Mouse (Mus musculus) layer of hippocampus, adult 2 months (tissue): ENCODE results near the gene Pard6b. TPM values are rescaled to one million over a fixed set of nuclear protein-coding genes. Genes with fewer than 3 reads are reported as not detected.
A peak's percentile ranks its signal among the peaks of the same experiment; 100 is the strongest.

ENCODE experiments used
- DNase-seq, 2 experiments: peaks; one replicate each; pipeline ENCODE4 v3.0.0; 2022; ENCODE audit warnings: low spot score in 2 of 2
- H3K27ac ChIP-seq: fragments of 200-600 bp; 2 replicates; pipeline ENCODE4 v1.8.1; 2022
- H3K4me3 ChIP-seq: fragments of 200-600 bp; 2 replicates; pipeline ENCODE4 v1.8.1; 2022; ENCODE audit warnings: mild to moderate bottlenecking
- CTCF ChIP-seq: fragments of 200-600 bp; conservative IDR thresholded peaks from 2 replicates; pipeline ENCODE4 v1.8.1; 2022; ENCODE audit warnings: antibody characterized with exemption, mild to moderate bottlenecking, moderate library complexity
- total RNA-seq, 2 experiments: library from RNA; stranded (reverse); gene quantifications; 2 replicates each; pipeline ENCODE4 v1.2.3; 2021

The Pard6b gene
- total RNA-seq, 2 experiments from 2014 or later: 3.6 to 4.3 TPM

DNA sequence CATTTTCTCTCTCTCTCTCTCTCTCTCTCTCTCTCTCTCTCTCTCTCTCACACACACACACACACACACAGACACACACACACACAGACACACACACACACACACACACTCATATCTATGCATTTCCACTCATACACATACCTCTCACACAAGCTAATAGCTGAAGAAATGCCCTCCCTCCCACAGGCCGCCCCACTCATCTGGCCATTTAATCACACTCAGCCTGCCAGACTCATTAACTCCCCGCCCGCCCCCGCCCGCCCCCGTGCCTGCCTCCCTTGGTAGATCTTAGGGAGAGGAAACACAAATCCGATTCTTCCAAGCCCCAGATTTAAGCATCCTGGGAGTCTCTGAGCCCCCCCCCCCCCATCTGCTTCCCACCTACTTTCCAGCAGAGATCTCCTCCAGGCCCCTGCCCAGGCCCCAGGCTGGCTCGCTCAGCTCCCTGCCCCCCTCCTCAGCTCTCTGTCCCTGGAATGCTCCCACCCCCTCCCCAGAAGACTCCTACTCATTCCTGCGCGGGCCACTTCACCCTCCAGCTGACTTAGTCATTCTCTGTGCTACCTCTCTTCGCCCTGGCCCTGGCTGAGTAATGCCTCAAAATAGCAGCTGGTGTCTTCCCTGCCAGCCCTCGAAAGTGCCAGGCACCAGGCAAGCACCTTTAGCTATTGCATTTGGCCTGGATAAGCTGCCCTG lies 8.2 kb upstream of the Pard6b start:
- peak in 1 of 2 experiments; percentile 26 for DNase-seq
- no peak for TF ChIP-seq CTCF
- H3K27ac ChIP-seq: no peak overlapping the region
- no peak overlapping the region for H3K4me3 ChIP-seq

DNA sequence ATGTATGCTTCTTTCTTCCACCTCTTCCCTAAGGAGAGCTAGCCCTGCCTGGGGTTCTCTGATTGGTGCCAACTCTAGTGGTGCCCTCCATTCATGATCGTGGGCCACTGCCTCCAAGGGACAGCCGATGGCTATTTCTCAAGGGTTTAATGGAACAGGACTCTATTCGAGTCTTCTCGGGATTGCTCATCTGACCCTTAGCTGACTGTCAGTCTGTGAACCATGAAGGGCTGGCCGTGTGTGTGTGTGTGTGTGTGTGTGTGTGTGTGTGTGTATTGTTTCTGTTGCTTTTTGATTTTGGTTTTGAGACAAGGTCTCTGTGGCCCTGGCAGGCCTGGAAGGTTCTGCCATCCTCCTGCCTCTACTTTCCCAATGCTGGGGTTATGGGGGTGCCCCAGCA lies 7.1 kb upstream of the Pard6b start:
- H3K4me3 ChIP-seq: no peak overlapping the region
- DNase-seq: no peak
- no peak overlapping the region for H3K27ac ChIP-seq
- no peak for TF ChIP-seq CTCF

DNA sequence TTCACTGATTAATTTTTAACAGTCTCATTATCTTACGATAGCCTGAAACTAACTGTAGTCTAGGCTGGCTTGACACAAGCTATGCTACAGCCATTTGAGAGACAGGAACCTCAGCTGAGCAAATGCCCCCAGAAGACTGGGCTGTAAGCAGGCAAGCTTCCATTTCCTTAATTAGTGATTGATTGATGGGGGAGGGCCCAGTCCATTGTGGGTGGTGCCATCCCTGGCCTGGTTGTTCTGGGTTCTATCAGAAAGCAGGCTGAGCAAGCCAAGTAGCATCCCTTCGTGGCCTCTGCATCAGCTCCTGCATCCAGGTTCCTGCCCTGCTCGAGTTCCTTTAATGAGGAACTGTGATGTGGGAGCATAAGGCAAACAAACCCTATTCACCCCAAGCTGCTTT lies 6.3 kb upstream of the Pard6b start:
- Histone ChIP-seq H3K27ac (no peak overlapping the region), H3K4me3 (no peak overlapping the region)
- no peak for DNase-seq
- no peak for TF ChIP-seq CTCF

DNA sequence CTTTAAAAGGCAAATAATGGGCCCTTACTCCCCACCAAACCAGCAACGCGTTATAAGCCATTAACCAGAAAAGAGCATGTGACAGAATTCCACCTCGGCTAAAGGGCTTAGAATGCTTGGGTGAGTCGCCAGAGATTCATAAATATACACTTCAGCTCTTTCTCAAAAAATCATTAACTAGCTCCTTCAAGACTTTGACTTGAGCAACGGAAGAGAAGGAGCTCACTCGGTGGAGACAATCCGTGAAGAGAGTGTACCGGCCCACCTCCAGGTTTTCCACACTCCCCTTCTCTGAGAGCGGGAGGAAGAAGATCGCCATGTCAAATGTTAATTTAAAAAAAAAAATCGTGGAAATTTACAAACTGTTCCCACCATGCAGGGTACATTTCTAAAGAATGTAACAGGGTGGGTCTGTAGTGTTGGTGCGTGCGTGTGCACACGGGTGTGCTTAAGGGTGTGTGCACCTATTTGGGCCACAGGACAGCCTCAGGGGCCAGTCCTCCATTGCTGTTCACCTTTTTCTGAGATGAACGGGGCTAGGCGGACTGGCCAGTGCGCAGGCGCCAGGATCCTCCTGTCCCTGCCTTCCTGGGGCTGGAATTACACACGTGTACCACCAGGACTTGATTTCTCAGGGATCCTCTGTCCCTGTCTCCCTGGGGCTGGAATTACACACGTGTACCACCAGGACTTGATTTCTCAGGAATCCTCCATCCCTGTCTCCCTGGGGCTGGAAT lies 3.8 kb upstream of the Pard6b start:
- Histone ChIP-seq H3K4me3 (no peak overlapping the region), H3K27ac (no peak overlapping the region)
- no peak for DNase-seq
- no peak for TF ChIP-seq CTCF

DNA sequence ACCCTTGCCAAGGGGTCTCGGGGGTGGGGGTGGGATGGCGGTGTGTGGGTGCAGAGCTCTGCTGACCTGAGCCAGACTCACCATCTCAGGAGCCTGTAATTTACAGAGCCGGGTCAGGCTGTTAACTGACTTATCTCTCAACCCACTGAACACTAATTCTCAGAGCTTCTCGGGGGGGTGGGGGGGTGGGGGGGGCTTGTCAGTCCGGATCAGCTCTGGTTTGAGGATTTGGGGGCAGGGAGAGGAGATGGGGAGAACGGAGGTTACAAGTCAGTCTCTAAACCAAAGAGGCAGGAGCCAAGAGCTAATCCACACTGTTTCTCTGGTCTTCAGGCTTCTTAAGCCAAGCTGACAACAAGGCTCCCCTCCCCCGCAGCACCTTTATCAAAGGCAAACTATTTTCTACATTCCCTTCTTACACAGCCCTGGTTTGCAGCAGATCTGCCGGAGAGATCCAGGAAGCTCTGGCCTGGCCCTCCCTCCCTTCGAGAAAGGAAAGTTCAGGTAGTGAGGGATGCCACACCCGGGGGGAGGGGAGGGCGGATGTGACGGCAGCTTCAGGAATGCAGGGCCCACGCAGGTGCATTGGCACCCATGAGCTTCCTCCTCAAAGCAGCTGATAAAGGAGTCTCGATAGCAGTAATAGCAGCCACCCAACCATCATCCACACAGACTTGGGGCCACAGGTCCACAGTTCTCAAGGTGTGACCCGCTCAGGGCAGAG lies 2.5 kb upstream of the Pard6b start:
- no peak overlapping the region for H3K27ac ChIP-seq
- DNase-seq: no peak
- H3K4me3 ChIP-seq: no peak overlapping the region
- TF ChIP-seq CTCF: no peak

DNA sequence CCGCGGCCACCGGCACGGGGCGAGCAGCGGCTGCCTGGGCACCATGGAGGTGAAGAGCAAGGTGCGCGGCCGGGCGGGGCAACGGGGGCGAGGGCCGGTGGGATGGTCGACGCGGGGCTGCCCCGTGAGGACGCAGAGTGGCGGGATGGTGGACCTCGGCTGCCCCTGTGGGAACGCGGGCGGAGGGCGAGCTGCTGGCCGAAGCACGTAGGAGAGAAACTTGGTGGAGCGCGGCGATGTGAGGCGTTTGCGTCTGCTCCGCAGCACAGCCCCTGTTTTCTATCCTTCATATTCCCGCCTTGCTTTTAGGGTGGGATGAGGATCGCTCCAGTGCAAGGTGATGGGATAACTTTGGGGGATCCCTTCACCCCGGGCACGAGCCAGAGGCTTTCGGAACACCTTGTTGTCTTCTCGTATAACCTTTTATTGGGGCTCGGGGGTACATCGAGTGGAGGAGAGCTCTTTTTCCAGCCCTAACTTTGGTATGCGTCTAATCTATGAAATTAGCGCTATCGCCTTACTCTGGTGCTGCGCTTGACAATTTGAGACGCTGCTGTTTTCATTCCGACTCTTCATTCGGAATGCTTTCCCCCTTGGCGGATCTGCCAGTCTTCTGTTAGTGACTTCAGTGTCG lies 612 bp downstream of the Pard6b start:
- Histone ChIP-seq H3K27ac (peak overlapping the region; percentile 94; the same call in 1 of the 2 replicates), H3K4me3 (peak overlapping the region; percentile 75)
- DNase-seq: no peak
- no peak for TF ChIP-seq CTCF

DNA sequence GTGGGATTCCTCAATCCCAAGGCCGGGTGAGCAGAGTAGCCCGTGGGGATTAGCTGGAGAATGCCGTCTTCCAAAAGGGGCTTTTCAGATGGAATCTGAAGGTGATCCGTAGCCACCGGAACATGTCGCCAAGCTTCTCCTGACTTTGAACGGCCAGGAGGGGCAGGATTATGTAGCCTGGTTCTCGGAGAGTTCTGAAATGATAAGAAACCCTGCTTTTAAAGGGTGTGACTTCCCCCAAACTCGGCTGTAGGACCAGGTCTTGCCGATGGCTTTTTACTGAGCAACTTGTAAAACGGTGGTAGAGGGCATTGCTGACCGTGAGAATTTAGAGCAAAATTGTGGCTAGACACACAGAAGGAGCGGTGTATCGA lies 1.1 kb downstream of the Pard6b start:
- Histone ChIP-seq H3K4me3 (peak overlapping the region; percentile 75), H3K27ac (peak overlapping the region; percentile 94; the same call in 1 of the 2 replicates)
- TF ChIP-seq CTCF: no peak
- no peak for DNase-seq

DNA sequence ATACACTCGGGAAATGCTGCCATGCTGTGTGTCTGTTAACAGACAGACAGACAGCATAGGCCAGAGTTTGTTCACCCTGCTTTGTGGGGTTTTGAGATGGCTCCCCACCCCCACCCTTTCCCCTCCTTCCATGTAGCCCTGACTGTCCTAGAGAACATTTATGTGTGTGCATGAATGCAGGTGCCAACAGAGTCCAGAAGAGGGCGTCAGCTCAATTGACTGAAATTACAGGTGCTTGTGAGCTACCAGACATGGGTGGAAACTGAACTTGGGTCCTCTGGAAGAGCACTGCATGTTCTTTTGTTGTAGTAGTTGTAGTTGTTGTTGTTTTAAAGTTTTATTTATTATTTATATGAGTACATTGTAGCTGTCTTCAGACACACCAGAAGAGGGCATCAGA lies 2.8 kb downstream of the Pard6b start:
- TF ChIP-seq CTCF: 0 out of 2 replicates have a peak, but pooled peaks have one; percentile 5
- DNase-seq: no peak
- no peak overlapping the region for H3K4me3 ChIP-seq
- H3K27ac ChIP-seq: no peak overlapping the region

DNA sequence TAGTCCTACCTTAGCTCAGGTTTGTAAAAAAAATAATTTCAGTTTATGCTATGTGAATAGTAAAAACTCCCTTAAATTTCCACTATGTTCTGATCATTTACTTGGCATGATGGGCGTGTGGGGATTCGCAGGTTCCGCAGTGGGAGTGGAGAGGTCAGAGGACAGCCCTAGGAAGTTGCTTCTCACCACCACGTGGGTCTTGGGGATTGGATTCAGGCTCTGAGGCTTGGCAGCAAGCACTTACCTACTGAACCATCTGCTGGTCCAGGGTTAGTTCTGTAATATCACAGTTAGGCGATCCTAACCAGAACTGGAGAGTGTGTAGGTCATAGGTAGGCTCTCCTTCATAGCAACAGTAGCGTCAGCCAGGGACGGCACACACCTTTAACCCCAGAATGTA lies 3.4 kb downstream of the Pard6b start:
- no peak for TF ChIP-seq CTCF
- no peak for DNase-seq
- no peak overlapping the region for H3K4me3 ChIP-seq
- H3K27ac ChIP-seq: no peak overlapping the region

DNA sequence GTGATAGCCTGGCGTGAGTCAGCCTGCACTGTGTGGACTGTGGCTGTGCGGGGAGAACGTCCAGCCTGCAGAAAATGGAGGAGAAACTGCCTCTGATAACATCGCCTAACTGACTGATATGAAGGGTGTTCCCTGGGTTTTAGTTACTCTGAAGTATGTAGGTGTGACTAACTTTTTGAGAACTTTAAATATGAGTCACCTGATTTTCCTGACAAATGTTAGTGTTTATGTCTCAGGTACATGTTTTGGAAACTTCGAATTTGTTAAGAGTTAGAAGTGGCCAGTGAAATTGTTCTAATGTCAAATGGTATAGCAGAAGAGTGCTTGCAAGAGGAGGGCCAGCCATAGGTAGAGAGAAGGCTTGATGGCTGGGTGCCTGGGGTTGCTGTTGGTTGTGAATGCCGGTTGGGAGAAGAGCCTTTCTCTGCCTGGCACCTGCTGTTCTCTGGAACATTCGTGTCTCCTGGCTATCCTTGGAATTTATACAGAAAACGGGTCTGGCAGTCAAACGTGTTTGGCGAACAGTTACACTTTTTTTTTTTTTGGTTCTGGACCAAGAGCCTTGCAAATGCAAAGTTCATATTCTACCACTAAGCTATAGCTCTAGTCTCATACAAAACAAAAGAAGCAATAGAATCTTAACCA lies 4.9 kb downstream of the Pard6b start:
- DNase-seq: no peak
- Histone ChIP-seq H3K27ac (no peak overlapping the region), H3K4me3 (no peak overlapping the region)
- no peak for TF ChIP-seq CTCF

DNA sequence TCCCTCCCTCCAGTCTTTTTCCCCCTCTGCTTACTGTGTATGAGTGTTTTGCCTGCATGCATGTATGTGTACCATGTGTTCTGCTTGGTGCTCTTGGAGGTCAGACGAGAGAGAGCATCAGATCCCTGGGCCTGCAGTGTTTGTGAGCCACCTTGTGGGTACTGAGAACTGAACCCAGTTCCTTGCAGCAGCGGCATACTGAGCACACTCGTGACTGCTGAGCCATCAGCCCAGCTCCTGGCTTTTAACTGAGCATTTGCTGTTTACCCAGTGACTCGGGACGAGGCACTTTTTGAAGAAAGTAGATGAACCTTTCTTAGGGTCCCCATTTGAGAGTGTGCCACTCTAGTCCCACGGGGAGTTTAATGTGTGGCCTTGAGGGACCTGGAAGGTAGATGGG lies 5.5 kb downstream of the Pard6b start:
- H3K4me3 ChIP-seq: no peak overlapping the region
- no peak for TF ChIP-seq CTCF
- no peak overlapping the region for H3K27ac ChIP-seq
- DNase-seq: no peak

DNA sequence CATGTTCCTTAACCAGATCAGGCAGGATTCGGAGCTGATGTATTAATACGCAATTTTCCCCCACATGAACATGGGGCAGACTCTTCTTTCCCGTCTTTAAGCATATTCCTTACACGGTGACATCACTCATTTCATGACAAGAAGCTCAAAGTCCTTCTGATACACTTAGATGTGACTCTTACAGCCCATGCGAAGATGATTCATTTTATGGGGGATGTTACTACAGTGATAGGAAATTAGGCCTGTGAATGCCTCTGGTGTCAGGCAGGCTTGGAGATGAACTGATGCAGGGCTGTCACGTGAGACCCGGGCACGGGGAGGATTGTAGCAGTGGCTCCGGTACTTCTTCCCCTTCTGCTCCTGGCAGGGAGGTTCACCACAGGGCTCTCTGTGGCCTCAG lies 6.0 kb downstream of the Pard6b start:
- no peak for TF ChIP-seq CTCF
- Histone ChIP-seq H3K4me3 (no peak overlapping the region), H3K27ac (no peak overlapping the region)
- no peak for DNase-seq
